Mouse (Mus musculus): ENCODE results near the gene Pkd1. TPM values are rescaled to one million over a fixed set of nuclear protein-coding genes. Genes with fewer than 3 reads are reported as not detected.

Pkd1 gene
- polyA plus RNA-seq, 1 experiment from 2014 or later, result 37.9 TPM

DNA sequence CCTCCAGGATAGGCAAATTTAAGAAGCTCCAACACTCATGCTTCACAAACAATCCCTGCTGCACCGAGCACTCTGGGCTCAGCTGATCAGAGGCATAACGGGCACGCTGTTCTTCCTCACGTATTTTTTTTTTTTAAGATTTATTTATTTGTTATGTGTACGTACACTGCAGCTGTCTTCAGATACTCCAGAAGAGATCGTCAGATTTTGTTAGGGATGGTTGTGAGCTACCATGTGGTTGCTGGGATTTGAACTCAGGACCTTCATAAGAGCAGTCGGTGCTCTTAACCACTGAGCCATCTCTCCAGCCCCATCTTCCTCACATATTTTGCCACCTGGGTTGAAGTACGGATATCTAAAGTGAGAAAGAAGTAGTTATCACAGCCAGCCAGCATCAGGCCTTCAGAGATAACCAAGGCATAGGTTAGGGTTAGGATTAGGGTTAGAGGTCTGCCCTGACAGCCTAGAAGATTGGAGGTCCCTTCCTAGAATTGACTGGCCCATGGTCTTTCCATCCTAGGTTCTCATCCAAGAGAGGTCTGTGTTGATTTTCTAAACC is 15.4 kb upstream of the Pkd1 start, which contains the start of gene Rab26:
Gene Rab26, minus strand, starts transcription at position 51 of the 559 bp plus-strand sequence.
- no peak within 1 kb of the TSS for H3K27ac ChIP-seq
- H3K4me1 ChIP-seq, result peaks cover 55% of the 10 kb centered on the region
- no peaks in the 10 kb centered on the region for H3K9me3 ChIP-seq
- peak within 1 kb of the TSS; percentile 76 for H3K4me2 ChIP-seq
- peak within 1 kb of the TSS; percentile 38 for H3K4me3 ChIP-seq
- peak within 1 kb of the TSS; percentile 36; the same call in 1 of the 2 replicates for H3K9ac ChIP-seq
- H3K36me3 ChIP-seq, result peaks cover 10% of the 10 kb centered on the region; the same call in 1 of the 2 replicates
- WGBS, result 90% methylated on average over 8 of the region's 8 CpGs
- ATAC-seq (ENCODE audit: insufficient number of reproducible peaks, low FRiP score, low TSS enrichment, low read depth), result no peak
- no peaks in the 10 kb centered on the region for H3K27me3 ChIP-seq

DNA sequence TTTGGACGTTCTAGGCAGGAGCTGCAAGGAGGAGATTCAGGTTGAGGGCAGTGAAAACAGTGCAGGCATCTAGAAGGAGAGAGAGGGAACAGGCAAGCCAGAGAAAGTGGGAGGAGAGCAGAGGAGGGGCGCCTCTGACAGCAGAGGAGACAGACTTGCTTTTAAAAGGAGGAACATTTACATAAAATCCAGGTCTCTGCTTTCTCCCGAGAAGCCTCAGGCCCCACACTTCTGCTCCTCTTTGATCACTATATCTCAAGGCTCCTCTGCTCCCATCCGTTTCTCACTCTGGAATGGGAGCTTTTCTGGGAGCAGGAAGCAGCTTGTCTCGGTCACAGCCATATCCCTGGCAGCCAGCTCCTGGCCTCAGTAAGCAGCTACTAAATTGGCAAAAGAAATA is 14.3 kb upstream of the Pkd1 start:
- Histone ChIP-seq H3K27ac (no peak overlapping the region), H3K27me3 (no peaks in the 10 kb centered on the region), H3K36me3 (peaks cover 2% of the 10 kb centered on the region; the same call in 1 of the 2 replicates), H3K9me3 (no peaks in the 10 kb centered on the region), H3K4me1 (peaks cover 44% of the 10 kb centered on the region), H3K4me3 (no peak overlapping the region), H3K4me2 (no peak overlapping the region), H3K9ac (no peak overlapping the region; the same call in 1 of the 2 replicates)
- WGBS, result 30% methylated on average over 5 of the region's 5 CpGs
- ATAC-seq (ENCODE audit: insufficient number of reproducible peaks, low FRiP score, low TSS enrichment, low read depth), result no peak

DNA sequence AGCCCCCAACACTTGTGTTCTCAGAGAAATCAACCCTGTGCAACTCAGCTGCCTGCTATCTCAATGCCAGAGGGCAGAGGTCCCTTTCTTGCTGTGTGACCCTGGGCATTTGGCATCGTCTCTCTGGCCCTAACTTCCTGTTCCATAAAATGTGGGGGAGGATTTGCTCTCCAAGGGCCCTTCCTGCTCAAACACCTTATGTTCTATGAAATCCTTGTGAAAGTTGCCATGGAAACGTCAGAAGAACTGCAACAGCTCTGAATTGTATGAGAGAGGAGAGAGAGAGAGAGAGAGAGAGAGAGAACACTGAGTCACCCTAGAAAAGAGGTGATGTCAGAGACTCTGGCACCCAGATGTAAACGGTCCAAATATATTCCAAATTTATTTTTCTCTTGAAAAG is 12.1 kb upstream of the Pkd1 start:
- Histone ChIP-seq H3K9ac (no peak overlapping the region), H3K27me3 (no peaks in the 10 kb centered on the region), H3K4me2 (no peak overlapping the region), H3K4me1 (peaks cover 24% of the 10 kb centered on the region), H3K9me3 (no peaks in the 10 kb centered on the region), H3K36me3 (no peaks in the 10 kb centered on the region), H3K27ac (peak overlapping the region; percentile 57; the same call in 1 of the 2 replicates), H3K4me3 (no peak overlapping the region)
- 30% methylated on average over 3 of the region's 3 CpGs for WGBS
- no peak for ATAC-seq (ENCODE audit: insufficient number of reproducible peaks, low FRiP score, low TSS enrichment, low read depth)

DNA sequence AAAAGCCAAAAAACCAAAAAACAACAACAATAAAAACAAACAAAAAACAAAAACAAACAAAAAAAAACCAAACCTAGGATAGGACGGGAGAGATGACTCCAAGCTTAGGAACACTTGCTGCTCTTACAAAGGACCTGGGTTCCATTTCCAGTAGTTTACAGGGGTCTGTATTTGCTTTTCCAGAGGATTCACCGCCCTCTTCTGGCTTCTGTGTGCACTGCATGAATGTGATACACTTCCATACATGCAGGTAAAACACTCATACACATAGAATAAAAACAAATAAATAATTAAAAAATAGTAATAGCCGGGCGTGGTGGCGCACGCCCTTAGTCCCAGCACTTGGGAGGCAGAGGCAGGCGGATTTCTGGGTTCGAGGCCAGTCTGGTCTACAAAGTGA is 10.7 kb upstream of the Pkd1 start:
- 67% methylated on average over 8 of the region's 8 CpGs for WGBS
- H3K36me3 ChIP-seq, result no peaks in the 10 kb centered on the region
- ATAC-seq (ENCODE audit: insufficient number of reproducible peaks, low FRiP score, low TSS enrichment, low read depth), result no peak

DNA sequence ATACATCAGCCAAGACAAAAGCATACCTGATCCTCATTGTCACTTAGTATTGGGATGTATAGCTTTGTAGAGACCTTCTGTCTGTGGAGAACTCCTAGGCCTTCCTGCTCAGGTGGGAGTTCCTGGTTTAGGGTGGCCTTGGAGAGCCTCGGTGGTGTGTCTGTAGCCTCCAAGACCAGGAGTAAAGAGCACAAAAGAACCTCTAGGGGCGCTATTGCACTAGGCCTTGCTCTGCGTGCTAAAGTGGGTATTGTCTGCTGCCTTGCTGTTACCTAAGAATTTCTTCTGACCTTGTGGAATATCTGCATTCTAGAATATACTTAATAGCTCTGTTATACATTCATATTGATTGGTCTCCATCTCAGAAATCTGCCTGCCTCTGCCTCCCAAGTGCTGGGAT is 9.3 kb upstream of the Pkd1 start:
- H3K27ac ChIP-seq, result no peak overlapping the region
- no peak overlapping the region for H3K9ac ChIP-seq
- ATAC-seq (ENCODE audit: insufficient number of reproducible peaks, low FRiP score, low TSS enrichment, low read depth), result no peak
- 9% methylated on average over 3 of the region's 3 CpGs for WGBS
- no peaks in the 10 kb centered on the region for H3K36me3 ChIP-seq
- H3K4me3 ChIP-seq, result no peak overlapping the region
- H3K9me3 ChIP-seq, result no peaks in the 10 kb centered on the region
- no peak overlapping the region for H3K4me2 ChIP-seq
- H3K4me1 ChIP-seq, result peaks cover 16% of the 10 kb centered on the region
- peaks cover 4% of the 10 kb centered on the region; the same call in 1 of the 2 replicates for H3K27me3 ChIP-seq

More for the DNA sequence above, 10.7 kb upstream of the Pkd1 start:
- H3K27ac ChIP-seq, result no peak overlapping the region
- H3K4me2 ChIP-seq, result no peak overlapping the region
- no peak overlapping the region for H3K9ac ChIP-seq
- peaks cover 11% of the 10 kb centered on the region for H3K4me1 ChIP-seq
- H3K27me3 ChIP-seq, result no peaks in the 10 kb centered on the region
- H3K9me3 ChIP-seq, result no peaks in the 10 kb centered on the region
- H3K4me3 ChIP-seq, result no peak overlapping the region

DNA sequence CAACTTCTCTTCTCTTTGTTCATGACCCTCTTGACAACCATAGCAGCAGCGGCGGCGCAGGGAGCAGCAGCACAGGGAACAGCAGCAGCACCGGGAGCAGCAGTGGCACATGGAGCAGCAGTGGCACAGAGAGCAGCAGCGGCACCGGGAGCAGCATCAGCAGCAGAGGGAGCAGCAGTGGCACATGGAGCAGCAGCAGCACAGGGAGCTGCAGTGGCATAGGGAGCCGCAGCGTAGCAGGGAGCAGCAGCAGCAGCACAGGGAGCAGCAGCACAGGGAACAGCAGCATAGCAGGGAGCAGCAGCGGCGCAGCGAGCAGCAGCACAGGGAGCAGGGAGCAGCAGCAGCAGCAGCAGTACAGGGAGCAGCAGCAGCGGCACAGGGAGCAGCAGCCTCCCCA is 5.0 kb upstream of the Pkd1 start:
- H3K9ac ChIP-seq, result no peak overlapping the region
- H3K9me3 ChIP-seq, result no peaks in the 10 kb centered on the region
- ATAC-seq (ENCODE audit: insufficient number of reproducible peaks, low FRiP score, low TSS enrichment, low read depth), result no peak
- WGBS, result 20% methylated on average over 12 of the region's 12 CpGs
- no peak overlapping the region for H3K4me2 ChIP-seq
- H3K27me3 ChIP-seq, result peaks cover 4% of the 10 kb centered on the region; the same call in 1 of the 2 replicates
- no peak overlapping the region for H3K4me3 ChIP-seq
- H3K4me1 ChIP-seq, result peaks cover 16% of the 10 kb centered on the region; the same call in 1 of the 2 replicates
- no peaks in the 10 kb centered on the region for H3K36me3 ChIP-seq
- H3K27ac ChIP-seq, result no peak overlapping the region

DNA sequence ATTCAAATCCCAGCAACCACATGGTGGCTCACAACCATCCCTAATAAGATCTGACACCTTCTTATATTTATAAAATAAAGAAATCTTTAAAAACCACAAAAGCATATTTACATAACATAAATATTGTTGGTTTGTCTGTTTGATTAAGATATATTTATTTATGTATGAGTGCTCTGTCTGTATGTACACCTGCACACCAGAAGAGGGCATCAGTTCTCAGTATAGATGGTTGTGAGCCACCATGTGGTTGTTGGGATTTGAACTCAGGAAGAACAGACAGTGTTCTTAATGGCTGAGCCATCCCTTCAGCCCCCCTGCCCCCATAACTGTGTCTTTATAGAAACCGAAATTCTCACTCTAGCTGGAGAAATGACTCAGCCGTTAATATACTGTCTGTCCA is 4.4 kb upstream of the Pkd1 start:
- H3K4me2 ChIP-seq, result no peak overlapping the region
- ATAC-seq (ENCODE audit: insufficient number of reproducible peaks, low FRiP score, low TSS enrichment, low read depth), result no peak
- H3K9me3 ChIP-seq, result no peaks in the 10 kb centered on the region
- no peak overlapping the region for H3K27ac ChIP-seq
- H3K36me3 ChIP-seq, result no peaks in the 10 kb centered on the region
- 80% methylated on average over 2 of the region's 2 CpGs for WGBS
- peaks cover 16% of the 10 kb centered on the region; the same call in 1 of the 2 replicates for H3K4me1 ChIP-seq
- H3K27me3 ChIP-seq, result peaks cover 4% of the 10 kb centered on the region; the same call in 1 of the 2 replicates
- H3K4me3 ChIP-seq, result no peak overlapping the region
- no peak overlapping the region for H3K9ac ChIP-seq

DNA sequence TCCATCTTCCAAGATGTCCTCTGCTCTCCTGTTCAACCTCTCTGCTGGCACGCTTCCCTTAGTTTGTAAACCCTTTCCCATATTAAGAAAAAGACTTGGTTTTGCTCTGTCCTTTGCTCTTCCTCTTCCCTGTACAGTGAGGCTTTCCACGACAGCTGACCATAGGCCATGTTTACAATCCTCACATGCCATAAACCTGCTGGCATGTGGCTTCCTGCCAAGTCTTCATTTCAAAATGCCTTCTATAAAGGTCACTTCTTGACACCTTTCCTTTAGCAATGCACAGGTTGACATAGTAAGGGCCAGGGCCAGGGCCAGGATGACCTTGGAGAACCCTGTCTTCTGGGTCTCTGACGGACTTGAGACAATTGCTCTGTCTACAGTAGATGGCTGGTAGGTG is 3.4 kb upstream of the Pkd1 start:
- H3K9me3 ChIP-seq, result no peaks in the 10 kb centered on the region
- no peak overlapping the region for H3K27ac ChIP-seq
- peaks cover 25% of the 10 kb centered on the region for H3K4me1 ChIP-seq
- peaks cover 4% of the 10 kb centered on the region; the same call in 1 of the 2 replicates for H3K27me3 ChIP-seq
- no peak overlapping the region for H3K4me2 ChIP-seq
- no peak for ATAC-seq (ENCODE audit: insufficient number of reproducible peaks, low FRiP score, low TSS enrichment, low read depth)
- H3K9ac ChIP-seq, result no peak overlapping the region
- H3K4me3 ChIP-seq, result no peak overlapping the region
- no peaks in the 10 kb centered on the region for H3K36me3 ChIP-seq
- 76% methylated on average over 3 of the region's 3 CpGs for WGBS

DNA sequence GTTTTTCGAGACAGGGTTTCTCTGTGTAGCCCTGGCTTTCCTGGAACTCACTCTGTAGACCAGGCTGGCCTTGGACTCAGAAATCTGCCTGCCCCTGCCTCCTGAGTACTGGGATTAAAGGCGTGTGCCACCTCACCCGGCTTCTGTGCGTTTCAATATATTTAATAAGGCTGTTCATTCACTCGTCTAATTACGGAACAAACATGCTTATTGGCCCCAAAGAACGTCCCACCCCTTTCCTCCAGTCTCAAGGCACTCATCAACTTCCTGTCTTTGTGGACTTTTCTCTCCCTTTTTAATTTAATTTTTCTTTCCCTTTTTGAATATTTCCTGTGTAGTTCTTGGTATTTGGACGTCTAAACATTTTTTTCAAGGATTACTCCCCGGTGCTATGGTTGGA is 1.2 kb upstream of the Pkd1 start:
- H3K4me1 ChIP-seq, result peaks cover 37% of the 10 kb centered on the region
- peak overlapping the region; percentile 73 for H3K4me3 ChIP-seq
- 21% methylated on average over 9 of the region's 9 CpGs for WGBS
- H3K27me3 ChIP-seq, result peaks cover 4% of the 10 kb centered on the region; the same call in 1 of the 2 replicates
- no peaks in the 10 kb centered on the region for H3K36me3 ChIP-seq
- peak overlapping the region; percentile 51 for H3K4me2 ChIP-seq
- H3K9ac ChIP-seq, result 0 out of 2 replicates have a peak overlapping the region, but pooled peaks have one; percentile 20
- H3K9me3 ChIP-seq, result no peaks in the 10 kb centered on the region
- peak overlapping the region; percentile 82 for H3K27ac ChIP-seq
- ATAC-seq (ENCODE audit: insufficient number of reproducible peaks, low FRiP score, low TSS enrichment, low read depth), result no peak

DNA sequence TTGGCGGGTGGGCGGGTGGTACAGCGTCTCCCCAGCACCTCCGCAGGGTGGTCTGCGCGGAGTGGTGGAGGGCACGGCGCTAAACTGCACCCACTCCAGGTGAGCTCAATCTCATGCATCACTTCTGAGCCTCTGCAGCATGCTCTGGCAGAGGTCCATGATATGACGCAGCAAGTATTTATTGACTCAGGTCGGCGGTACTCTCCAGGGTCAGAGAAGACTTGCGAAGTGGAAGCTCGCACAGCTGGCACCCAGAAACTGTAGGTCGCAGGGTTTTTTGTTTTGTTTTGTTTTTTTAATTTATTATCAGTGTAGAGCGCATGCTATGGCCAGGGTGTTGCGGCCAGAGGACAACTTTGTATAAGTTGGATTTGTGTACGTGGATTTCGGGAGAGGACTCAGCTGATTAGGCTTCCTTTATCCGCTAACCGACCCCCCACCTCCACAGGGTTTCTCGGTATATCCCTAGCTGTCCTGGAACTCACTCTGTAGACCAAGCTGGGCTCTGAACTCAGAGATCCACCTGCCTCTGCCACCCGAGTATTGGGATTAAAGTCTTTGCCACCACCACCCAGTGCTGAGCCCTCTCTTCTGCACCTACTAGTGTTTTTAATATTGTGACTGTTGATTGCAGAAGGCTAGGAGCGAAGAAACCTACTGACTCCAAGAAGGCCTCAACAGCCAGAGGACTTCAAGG is 565 bp upstream of the Pkd1 start:
- H3K4me3 ChIP-seq, result peak overlapping the region; percentile 73
- H3K27me3 ChIP-seq, result peaks cover 4% of the 10 kb centered on the region; the same call in 1 of the 2 replicates
- peak overlapping the region; percentile 82 for H3K27ac ChIP-seq
- ATAC-seq (ENCODE audit: insufficient number of reproducible peaks, low FRiP score, low TSS enrichment, low read depth), result peak; percentile 1; the same call in 1 of the 2 replicates
- 0 out of 2 replicates have a peak overlapping the region, but pooled peaks have one; percentile 20 for H3K9ac ChIP-seq
- H3K36me3 ChIP-seq, result no peaks in the 10 kb centered on the region
- H3K4me1 ChIP-seq, result peaks cover 37% of the 10 kb centered on the region
- 3% methylated on average over 23 of the region's 23 CpGs for WGBS
- H3K9me3 ChIP-seq, result no peaks in the 10 kb centered on the region
- H3K4me2 ChIP-seq, result peak overlapping the region; percentile 51

DNA sequence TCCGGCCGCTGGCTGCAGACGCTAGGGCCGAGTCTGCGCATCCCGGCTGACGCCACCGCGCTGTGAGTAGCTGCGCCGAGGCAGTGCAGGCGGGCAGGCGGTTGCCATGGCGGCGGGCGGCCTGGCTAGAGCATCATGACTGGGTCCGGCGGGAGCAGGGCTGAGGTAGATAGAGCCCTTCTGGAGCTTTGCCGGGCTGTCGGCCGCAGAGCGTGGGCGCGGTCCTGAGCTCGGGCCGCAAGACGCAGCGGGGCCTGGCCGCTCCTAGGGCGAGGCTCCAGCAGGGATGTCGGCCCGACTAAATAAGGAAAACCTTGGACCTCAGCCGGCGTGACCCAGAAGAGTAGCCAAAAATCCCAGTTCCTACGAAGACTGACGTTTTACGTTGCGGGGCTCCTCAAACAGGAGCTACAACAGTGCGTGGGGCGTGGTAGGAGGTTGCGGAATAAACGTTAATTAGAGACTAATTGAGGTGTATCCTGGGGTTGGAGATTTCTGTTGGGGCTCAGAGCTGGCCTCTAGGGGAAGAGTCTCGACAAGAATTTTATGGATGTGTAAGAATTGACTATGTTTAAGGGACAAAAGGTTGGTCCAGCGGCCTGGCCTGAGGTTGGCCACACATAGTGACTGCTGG is 899 bp downstream of the Pkd1 start:
- peak; percentile 40 for ATAC-seq (ENCODE audit: insufficient number of reproducible peaks, low FRiP score, low TSS enrichment, low read depth)
- Histone ChIP-seq H3K4me1 (peaks cover 39% of the 10 kb centered on the region), H3K27ac (peak overlapping the region; percentile 94), H3K27me3 (no peaks in the 10 kb centered on the region), H3K9me3 (no peaks in the 10 kb centered on the region), H3K9ac (peak overlapping the region; percentile 87), H3K4me2 (peak overlapping the region; percentile 51), H3K36me3 (no peaks in the 10 kb centered on the region), H3K4me3 (peak overlapping the region; percentile 73)
- under 1% methylated on average over 42 of the region's 44 CpGs for WGBS

DNA sequence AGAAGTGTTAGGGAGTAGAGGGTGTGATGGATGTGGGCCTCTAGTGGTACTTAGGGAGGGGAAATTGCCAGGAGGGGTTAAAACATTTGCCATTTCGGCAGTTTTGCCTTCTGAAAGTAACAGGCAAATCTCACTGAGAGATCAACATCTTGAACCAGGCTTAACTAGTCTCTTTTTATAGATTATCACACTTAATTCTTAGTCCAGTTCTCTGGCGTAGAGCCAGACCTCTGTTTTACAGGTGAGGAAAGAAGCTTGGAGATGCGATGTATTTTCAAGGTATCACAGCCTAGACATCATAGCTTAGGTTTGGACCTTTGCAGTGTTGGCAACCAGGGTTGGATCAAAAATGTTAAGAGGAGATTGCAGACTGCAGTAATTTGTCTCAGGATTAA is 1.4 kb downstream of the Pkd1 start:
- Histone ChIP-seq H3K27me3 (no peaks in the 10 kb centered on the region), H3K9ac (peak overlapping the region; percentile 87), H3K9me3 (no peaks in the 10 kb centered on the region), H3K27ac (peak overlapping the region; percentile 94), H3K36me3 (no peaks in the 10 kb centered on the region), H3K4me3 (peak overlapping the region; percentile 73), H3K4me1 (peaks cover 43% of the 10 kb centered on the region), H3K4me2 (peak overlapping the region; percentile 51)
- no peak for ATAC-seq (ENCODE audit: insufficient number of reproducible peaks, low FRiP score, low TSS enrichment, low read depth)
- 27% methylated on average over 3 of the region's 3 CpGs for WGBS

Data from limb, embryonic 15.5 days (tissue).